Mouse (Mus musculus): ENCODE measurements around the gene Gfpt1. TPM values are rescaled to one million over a fixed set of nuclear protein-coding genes. Genes with fewer than 3 reads are reported as not detected.

Gene Gfpt1
- polyA plus RNA-seq, 1 experiment from 2014 or later, result 10.8 TPM

DNA sequence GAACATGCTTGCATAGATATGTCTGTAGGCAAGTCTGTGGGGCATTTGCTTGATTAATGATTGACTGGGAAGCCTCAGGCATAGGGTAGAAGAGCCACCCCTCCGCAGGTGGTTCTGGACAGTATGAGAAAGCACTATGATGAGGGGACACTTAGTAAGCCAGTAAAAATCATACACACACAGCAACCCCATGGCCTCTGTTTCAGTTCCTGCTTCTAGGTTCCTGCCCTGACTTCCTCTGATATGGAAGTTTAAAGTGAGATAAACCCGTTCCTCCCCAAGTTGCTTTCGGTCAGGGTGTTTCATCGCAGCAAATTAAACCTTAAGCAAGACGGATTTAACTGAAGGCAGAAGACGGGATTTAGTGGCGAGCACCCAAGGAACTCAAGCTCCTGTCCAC, 88.0 kb downstream of the Gfpt1 start:
- H3K4me1 ChIP-seq (ENCODE audit: insufficient read depth, low read depth, low read length), result no peaks in the 10 kb centered on the region
- no peak for TF ChIP-seq CTCF (IDR thresholded peaks at IDR 0.05)
- no peak for TF ChIP-seq EP300 (IDR thresholded peaks at IDR 0.05)
- ATAC-seq (no peak), DNase-seq (ENCODE audit: low spot score) (no peak)
- no peak overlapping the region for H3K4me3 ChIP-seq (ENCODE audit: low read depth, low read length)
- 89% methylated on average over 7 of the region's 7 CpGs for WGBS
- no peak overlapping the region for H3K4me2 ChIP-seq (replicated peaks; ENCODE audit: low read depth, low read length)
- H3K27ac ChIP-seq (ENCODE audit: low read length), result no peak overlapping the region
- H3K27me3 ChIP-seq (replicated peaks; ENCODE audit: insufficient read depth, low read length), result no peaks in the 10 kb centered on the region
- H3K36me3 ChIP-seq (ENCODE audit: insufficient read depth, low read length), result no peaks in the 10 kb centered on the region; the same call in 1 of the 2 replicates
- H3K9me3 ChIP-seq (ENCODE audit: low read length), result no peaks in the 10 kb centered on the region
- no peak overlapping the region for H3K9ac ChIP-seq (replicated peaks; ENCODE audit: low read depth)

DNA sequence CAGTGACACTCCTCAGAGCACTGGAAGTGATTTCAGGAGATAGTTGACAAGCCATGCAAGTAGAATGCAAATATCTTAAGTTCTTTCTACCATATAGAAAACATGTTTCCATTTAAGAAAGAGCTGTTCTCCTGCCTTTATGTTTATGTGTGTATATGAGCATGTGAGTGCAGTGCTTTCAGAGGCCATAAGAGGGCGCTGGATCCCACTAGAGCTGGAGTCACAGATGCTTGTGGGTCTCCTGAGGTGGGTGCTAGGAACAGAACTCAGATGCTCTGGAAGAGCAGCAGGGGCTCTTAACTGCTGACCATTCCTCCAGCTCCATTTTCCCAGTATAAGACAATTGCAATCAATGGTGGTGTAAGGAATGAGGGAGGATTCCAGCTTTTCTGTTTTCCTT, 88.4 kb downstream of the Gfpt1 start:
- no peaks in the 10 kb centered on the region; the same call in 1 of the 2 replicates for H3K36me3 ChIP-seq (ENCODE audit: insufficient read depth, low read length)
- H3K4me2 ChIP-seq (replicated peaks; ENCODE audit: low read depth, low read length), result no peak overlapping the region
- ATAC-seq (no peak), DNase-seq (ENCODE audit: low spot score) (no peak)
- H3K9me3 ChIP-seq (ENCODE audit: low read length), result no peaks in the 10 kb centered on the region
- no peak overlapping the region for H3K9ac ChIP-seq (replicated peaks; ENCODE audit: low read depth)
- no peaks in the 10 kb centered on the region for H3K27me3 ChIP-seq (replicated peaks; ENCODE audit: insufficient read depth, low read length)
- no peak overlapping the region for H3K4me3 ChIP-seq (ENCODE audit: low read depth, low read length)
- TF ChIP-seq CTCF (IDR thresholded peaks at IDR 0.05) (peak; percentile 19; the same call in 1 of the 2 replicates), EP300 (IDR thresholded peaks at IDR 0.05) (no peak)
- H3K4me1 ChIP-seq (ENCODE audit: insufficient read depth, low read depth, low read length), result no peaks in the 10 kb centered on the region
- no peak overlapping the region for H3K27ac ChIP-seq (ENCODE audit: low read length)
- 75% methylated on average over 1 of the region's 1 CpGs for WGBS

DNA sequence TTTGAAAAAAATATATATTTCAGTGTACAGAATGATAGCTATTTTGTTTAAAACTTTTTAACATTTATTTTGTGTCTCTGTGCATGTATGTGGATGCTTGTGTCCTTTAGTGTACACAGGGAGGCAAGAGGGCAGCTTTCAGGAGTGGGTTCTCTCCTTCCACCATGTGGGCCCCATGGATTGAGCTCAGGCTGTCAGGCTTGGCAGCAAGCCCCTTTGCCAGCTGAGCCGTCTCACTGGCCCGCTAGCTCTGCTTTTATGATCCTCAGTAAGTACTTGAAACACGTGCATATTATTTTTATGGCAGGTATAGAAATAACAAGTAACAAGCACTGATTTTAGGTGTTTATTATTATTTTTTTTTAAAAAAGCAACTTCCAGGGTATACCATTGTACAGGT, 90.9 kb downstream of the Gfpt1 start:
- DNase-seq (ENCODE audit: low spot score) (no peak), ATAC-seq (no peak)
- H3K36me3 ChIP-seq (ENCODE audit: insufficient read depth, low read length), result no peaks in the 10 kb centered on the region; the same call in 1 of the 2 replicates
- TF ChIP-seq EP300 (IDR thresholded peaks at IDR 0.05) (no peak), CTCF (IDR thresholded peaks at IDR 0.05) (no peak)
- no peaks in the 10 kb centered on the region for H3K9me3 ChIP-seq (ENCODE audit: low read length)
- H3K4me3 ChIP-seq (ENCODE audit: low read depth, low read length), result no peak overlapping the region
- no peaks in the 10 kb centered on the region for H3K27me3 ChIP-seq (replicated peaks; ENCODE audit: insufficient read depth, low read length)
- no peak overlapping the region for H3K4me2 ChIP-seq (replicated peaks; ENCODE audit: low read depth, low read length)
- WGBS, result 75% methylated on average over 3 of the region's 3 CpGs
- no peak overlapping the region for H3K9ac ChIP-seq (replicated peaks; ENCODE audit: low read depth)
- H3K27ac ChIP-seq (ENCODE audit: low read length), result no peak overlapping the region
- H3K4me1 ChIP-seq (ENCODE audit: insufficient read depth, low read depth, low read length), result no peaks in the 10 kb centered on the region

DNA sequence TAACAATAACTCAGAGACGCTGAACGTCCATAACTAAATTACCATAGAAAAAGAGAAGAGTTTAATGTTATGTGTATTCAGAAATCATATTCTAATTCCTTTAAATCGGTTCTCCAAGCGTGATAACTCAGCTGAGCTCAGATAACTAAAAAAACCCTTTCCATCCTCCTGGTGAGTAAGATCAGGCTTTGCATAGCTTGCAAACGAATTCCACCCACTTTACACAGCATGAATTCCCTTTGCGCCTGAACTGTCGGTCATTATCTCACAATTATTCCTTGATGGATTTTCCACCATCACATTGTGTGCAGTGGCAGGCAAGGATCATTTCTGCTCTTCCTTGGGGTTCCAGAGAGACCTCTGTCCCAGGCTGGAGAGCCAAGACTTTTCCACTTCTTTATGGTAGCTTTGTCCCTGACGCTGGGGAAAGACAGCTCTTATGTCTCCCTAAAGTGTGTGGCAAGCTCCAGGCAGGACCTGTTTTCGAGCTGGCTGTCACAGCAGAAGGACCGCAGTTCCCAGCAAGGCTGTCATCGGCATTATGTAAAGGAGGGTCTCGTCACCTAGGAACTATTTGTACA, 91.4 kb downstream of the Gfpt1 start:
- DNase-seq (ENCODE audit: low spot score) (no peak), ATAC-seq (no peak)
- WGBS, result 76% methylated on average over 12 of the region's 12 CpGs

DNA sequence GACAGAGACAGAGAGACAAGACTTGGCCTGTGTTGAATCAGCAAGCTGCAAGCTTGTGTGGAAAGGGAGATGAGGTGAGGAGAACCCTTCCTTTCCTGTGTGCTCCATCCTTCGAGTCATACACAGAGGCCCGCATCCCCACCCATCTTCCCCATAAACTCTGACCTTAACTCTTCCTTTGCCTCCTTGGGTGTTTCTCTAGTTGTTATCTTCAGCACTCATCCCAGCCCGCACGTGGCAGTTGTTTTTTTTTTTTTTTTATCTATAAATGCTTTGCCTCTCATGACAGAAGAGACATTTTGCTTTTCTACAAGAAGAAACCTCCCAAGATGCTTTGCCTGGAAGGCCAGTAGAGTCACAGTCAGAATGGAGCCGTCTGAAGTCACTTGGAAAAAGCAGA, 95.8 kb downstream of the Gfpt1 start:
- 73% methylated on average over 5 of the region's 5 CpGs for WGBS
- H3K27ac ChIP-seq (ENCODE audit: low read length), result no peak overlapping the region
- no peaks in the 10 kb centered on the region for H3K9me3 ChIP-seq (ENCODE audit: low read length)
- no peak overlapping the region for H3K4me3 ChIP-seq (ENCODE audit: low read depth, low read length)
- H3K9ac ChIP-seq (replicated peaks; ENCODE audit: low read depth), result no peak overlapping the region
- no peaks in the 10 kb centered on the region for H3K27me3 ChIP-seq (replicated peaks; ENCODE audit: insufficient read depth, low read length)
- 0 out of 2 replicates have a peak, but pooled peaks cover 4% of the 10 kb centered on the region for H3K4me1 ChIP-seq (ENCODE audit: insufficient read depth, low read depth, low read length)
- H3K36me3 ChIP-seq (ENCODE audit: insufficient read depth, low read length), result no peaks in the 10 kb centered on the region; the same call in 1 of the 2 replicates
- H3K4me2 ChIP-seq (replicated peaks; ENCODE audit: low read depth, low read length), result no peak overlapping the region
- DNase-seq (ENCODE audit: low spot score) (no peak), ATAC-seq (no peak)
- TF ChIP-seq CTCF (IDR thresholded peaks at IDR 0.05) (no peak), EP300 (IDR thresholded peaks at IDR 0.05) (no peak)

More for the DNA sequence above, 91.4 kb downstream of the Gfpt1 start:
- Histone ChIP-seq H3K4me1 (ENCODE audit: insufficient read depth, low read depth, low read length) (no peaks in the 10 kb centered on the region), H3K4me2 (replicated peaks; ENCODE audit: low read depth, low read length) (no peak overlapping the region), H3K9me3 (ENCODE audit: low read length) (no peaks in the 10 kb centered on the region), H3K27me3 (replicated peaks; ENCODE audit: insufficient read depth, low read length) (no peaks in the 10 kb centered on the region), H3K27ac (ENCODE audit: low read length) (no peak overlapping the region), H3K36me3 (ENCODE audit: insufficient read depth, low read length) (no peaks in the 10 kb centered on the region; the same call in 1 of the 2 replicates), H3K9ac (replicated peaks; ENCODE audit: low read depth) (no peak overlapping the region), H3K4me3 (ENCODE audit: low read depth, low read length) (no peak overlapping the region)
- TF ChIP-seq EP300 (IDR thresholded peaks at IDR 0.05), result no peak
- TF ChIP-seq CTCF (IDR thresholded peaks at IDR 0.05), result no peak

DNA sequence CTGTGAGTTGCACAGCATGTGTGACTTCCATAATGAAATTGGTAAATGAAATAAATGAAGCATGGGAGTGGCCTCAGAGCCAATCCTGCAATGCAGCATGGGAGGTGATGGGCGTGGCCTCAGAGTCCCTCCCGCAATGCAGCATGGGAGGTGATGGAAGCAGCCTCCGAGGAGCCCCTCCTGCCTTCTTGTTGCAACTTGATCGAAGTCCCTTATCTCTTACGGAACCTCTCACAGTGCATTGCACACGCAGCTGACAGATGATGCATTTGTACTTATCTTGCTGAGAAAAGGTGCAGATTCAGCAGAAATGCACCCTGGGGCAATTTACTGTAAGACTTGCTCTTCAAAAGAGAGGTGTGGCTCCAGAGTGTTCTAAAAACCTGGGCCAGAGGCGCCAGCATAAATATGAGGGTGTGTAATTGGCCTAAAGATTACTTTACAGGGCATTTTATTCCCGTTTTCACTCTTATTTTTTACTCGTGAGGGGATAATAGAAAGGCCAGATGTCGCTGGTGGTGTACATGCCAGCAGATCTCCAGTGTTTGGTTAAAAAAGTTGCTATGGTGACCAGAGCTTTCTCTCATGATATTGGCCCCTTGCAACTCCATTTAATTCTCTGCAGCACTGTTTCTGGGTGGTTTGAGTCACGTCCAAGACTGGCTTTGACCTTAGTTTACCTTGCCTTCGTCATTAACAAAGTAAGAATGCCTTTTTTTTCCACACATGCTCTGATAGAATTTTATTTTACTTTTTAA, 97.3 kb downstream of the Gfpt1 start:
- peaks cover 7% of the 10 kb centered on the region; the same call in 1 of the 2 replicates for H3K4me1 ChIP-seq (ENCODE audit: insufficient read depth, low read depth, low read length)
- H3K36me3 ChIP-seq (ENCODE audit: insufficient read depth, low read length), result no peaks in the 10 kb centered on the region; the same call in 1 of the 2 replicates
- ATAC-seq, result no peak

More for the DNA sequence above, 97.3 kb downstream of the Gfpt1 start:
- Histone ChIP-seq H3K4me3 (ENCODE audit: low read depth, low read length) (no peak overlapping the region), H3K4me2 (replicated peaks; ENCODE audit: low read depth, low read length) (no peak overlapping the region), H3K27me3 (replicated peaks; ENCODE audit: insufficient read depth, low read length) (no peaks in the 10 kb centered on the region), H3K9ac (replicated peaks; ENCODE audit: low read depth) (no peak overlapping the region), H3K27ac (ENCODE audit: low read length) (no peak overlapping the region), H3K9me3 (ENCODE audit: low read length) (no peaks in the 10 kb centered on the region)
- TF ChIP-seq CTCF (IDR thresholded peaks at IDR 0.05) (no peak), EP300 (IDR thresholded peaks at IDR 0.05) (no peak)
- no peak for DNase-seq (ENCODE audit: low spot score)
- 50% methylated on average over 12 of the region's 12 CpGs for WGBS

Other genes starting within 250 kb of the Gfpt1 start
- gene Anxa4, start 249.3 kb upstream of the Gfpt1 start, polyA plus RNA-seq (2015; fragmentation: Nextera tagmentation; extraction: Ambion mirVana), result 167 and 208 TPM in 2 replicates
- gene Aak1, start 193.3 kb upstream of the Gfpt1 start, polyA plus RNA-seq (2015; fragmentation: Nextera tagmentation; extraction: Ambion mirVana), result 5.5 and 6.3 TPM in 2 replicates
- gene Nfu1, start 33.6 kb upstream of the Gfpt1 start, polyA plus RNA-seq (2015; fragmentation: Nextera tagmentation; extraction: Ambion mirVana), result 70.7 and 72.9 TPM in 2 replicates
- 0.30 and 0.33 TPM in 2 replicates for gene D6Ertd527e, start 61.9 kb downstream of the Gfpt1 start, polyA plus RNA-seq (2015; fragmentation: Nextera tagmentation; extraction: Ambion mirVana)

Measured in lung, postnatal 0 days (tissue).